Mouse (Mus musculus) MEL (cell line): ENCODE results near the gene Sc5d. TPM values are rescaled to one million over a fixed set of nuclear protein-coding genes. Genes with fewer than 3 reads are reported as not detected.

Experiments used
- DNase-seq: peaks from one replicate; pipeline ENCODE4 v3.0.0; 2011; ENCODE audit warnings: low read depth, low spot score
- H3K27ac ChIP-seq: 2 replicates; pipeline ENCODE4 v1.5.1; 2012; ENCODE audit warnings: low read depth, mild to moderate bottlenecking, control low read depth, low read length, moderate library complexity; ENCODE audit not compliant: control insufficient read depth
- H3K27me3 ChIP-seq, 2 experiments: fragments of 150-350 bp in 1 of 2; sonication (generic) in 1 of 2; 2 replicates each; pipeline ENCODE4 v1.6.1; 2012; ENCODE audit warnings: low read length in 2 of 2, mild to moderate bottlenecking in 2 of 2, improper control_type of control experiment in 1 of 2, moderate library complexity in 1 of 2; ENCODE audit not compliant: insufficient read depth in 2 of 2, control insufficient read depth in 1 of 2
- H3K36me3 ChIP-seq, 2 experiments: 2 replicates each; pipeline ENCODE4 v1.6.1; 2012 to 2014; ENCODE audit warnings: low read length in 2 of 2, improper control_type of control experiment in 1 of 2, inconsistent platforms in 1 of 2, mild to moderate bottlenecking in 1 of 2; ENCODE audit not compliant: insufficient read depth in 2 of 2, control insufficient read depth in 1 of 2
- H3K4me1 ChIP-seq, 2 experiments: fragments of 150-350 bp in 1 of 2; sonication (generic) in 1 of 2; 2 replicates each; pipeline ENCODE4 v1.6.1; 2012; ENCODE audit warnings: low read length in 2 of 2, improper control_type of control experiment in 1 of 2, mild to moderate bottlenecking in 1 of 2; ENCODE audit not compliant: insufficient read depth in 2 of 2, control insufficient read depth in 1 of 2
- H3K4me3 ChIP-seq, 2 experiments: fragments of 150-350 bp in 1 of 2; sonication (generic) in 1 of 2; 2 replicates each; pipeline ENCODE4 v1.5.1; 2012; ENCODE audit warnings: low read depth in 2 of 2, low read length in 2 of 2, mild to moderate bottlenecking in 2 of 2, moderate library complexity in 2 of 2, control low read depth in 1 of 2, improper control_type of control experiment in 1 of 2; ENCODE audit not compliant: control insufficient read depth in 1 of 2, insufficient read depth in 1 of 2
- H3K79me2 ChIP-seq: 2 replicates; pipeline ENCODE4 v1.6.1; 2012; ENCODE audit warnings: mild to moderate bottlenecking, low read length, moderate library complexity; ENCODE audit not compliant: control insufficient read depth, poor library complexity, insufficient read depth
- H3K9ac ChIP-seq: 2 replicates; pipeline ENCODE4 v1.6.1; 2012; ENCODE audit warnings: low read depth, mild to moderate bottlenecking, control low read depth, low read length, moderate library complexity; ENCODE audit not compliant: control insufficient read depth, poor library complexity, severe bottlenecking
- H3K9me3 ChIP-seq: fragments of 150-350 bp; sonication (generic); replicated peaks from 2 replicates; pipeline ENCODE4 v1.6.1; 2012; ENCODE audit warnings: mild to moderate bottlenecking, low read length, improper control_type of control experiment, moderate library complexity; ENCODE audit not compliant: insufficient read depth
- CHD1 ChIP-seq: IDR thresholded peaks from 2 replicates; pipeline ENCODE4 v1.6.1; 2012; ENCODE audit warnings: low read depth, mild to moderate bottlenecking, inconsistent platforms, low read length, improper control_type of control experiment
- E2F4 ChIP-seq: IDR thresholded peaks from 2 replicates; pipeline ENCODE4 v1.6.1; 2011; ENCODE audit warnings: low read depth, low read length, improper control_type of control experiment, borderline replicate concordance
- ELF1 ChIP-seq: IDR thresholded peaks from 2 replicates; pipeline ENCODE4 v1.6.1; 2014; ENCODE audit warnings: low read depth, mild to moderate bottlenecking, inconsistent platforms, low read length, improper control_type of control experiment, moderate library complexity
- ETS1 ChIP-seq: IDR thresholded peaks from 2 replicates; pipeline ENCODE4 v1.6.1; 2012; ENCODE audit warnings: low read depth, mild to moderate bottlenecking, inconsistent platforms, low read length, improper control_type of control experiment, moderate library complexity
- GABPA ChIP-seq: IDR thresholded peaks from 2 replicates; pipeline ENCODE4 v1.6.1; 2012; ENCODE audit warnings: low read depth, mild to moderate bottlenecking, inconsistent platforms, low read length, improper control_type of control experiment, moderate library complexity
- MAFK ChIP-seq: IDR thresholded peaks from 2 replicates; pipeline ENCODE4 v1.6.1; 2011; ENCODE audit warnings: low read depth, mild to moderate bottlenecking, low read length, improper control_type of control experiment, borderline replicate concordance
- MAX ChIP-seq: IDR thresholded peaks from 2 replicates; pipeline ENCODE4 v1.6.1; 2011; ENCODE audit warnings: low read length, improper control_type of control experiment
- NELFE ChIP-seq: IDR thresholded peaks from 2 replicates; pipeline ENCODE4 v1.6.1; 2011; ENCODE audit warnings: low read depth, low read length, improper control_type of control experiment
- POLR2A ChIP-seq, 2 experiments: IDR thresholded peaks; 2 replicates each; pipeline ENCODE4 v1.6.1; 2011 to 2012; ENCODE audit warnings: low read length in 2 of 2, mild to moderate bottlenecking in 2 of 2, control low read depth in 1 of 2, improper control_type of control experiment in 1 of 2, low read depth in 1 of 2, moderate library complexity in 1 of 2; ENCODE audit not compliant: control insufficient read depth in 1 of 2, insufficient read depth in 1 of 2, poor library complexity in 1 of 2
- POLR2AphosphoS2 ChIP-seq: IDR thresholded peaks from 2 replicates; pipeline ENCODE4 v1.6.1; 2011; ENCODE audit warnings: low read length, improper control_type of control experiment
- SIN3A ChIP-seq: IDR thresholded peaks from 2 replicates; pipeline ENCODE4 v1.6.1; 2012; ENCODE audit warnings: low read length, improper control_type of control experiment, inconsistent platforms
- TBP ChIP-seq: IDR thresholded peaks from 2 replicates; pipeline ENCODE4 v1.8.0; 2011; ENCODE audit warnings: low read depth, low read length, improper control_type of control experiment
- TCF12 ChIP-seq: IDR thresholded peaks from 2 replicates; pipeline ENCODE4 v1.6.1; 2014; ENCODE audit warnings: low read depth, mild to moderate bottlenecking, inconsistent platforms, low read length, improper control_type of control experiment, moderate library complexity
- UBTF ChIP-seq: IDR thresholded peaks from 2 replicates; pipeline ENCODE4 v1.6.1; 2012; ENCODE audit warnings: low read depth, mild to moderate bottlenecking, inconsistent platforms, low read length, improper control_type of control experiment, moderate library complexity, borderline replicate concordance; ENCODE audit not compliant: insufficient read depth
- USF1 ChIP-seq: IDR thresholded peaks from 2 replicates; pipeline ENCODE4 v1.6.1; 2014; ENCODE audit warnings: low read depth, mild to moderate bottlenecking, inconsistent platforms, low read length, improper control_type of control experiment, moderate library complexity
- polyA plus RNA-seq, 2 experiments: library from polyadenylated mRNA; stranded (reverse) in 1 of 2; unstranded in 1 of 2; fragments of >175 nt in 1 of 2; fragments of >200 nt in 1 of 2; gene quantifications; 2 replicates each; pipeline versions ENCODE4 v1.2.1 to v1.2.4; 2012; ENCODE audit warnings: low replicate concordance in 2 of 2, low read depth in 1 of 2; ENCODE audit not compliant: insufficient read length in 2 of 2, insufficient read depth in 1 of 2, missing spikeins in 1 of 2
- total RNA-seq: library from RNA; depleted of rRNA; stranded (reverse); fragments of 300-350 nt; gene quantifications from 2 replicates; pipeline ENCODE4 v1.2.3, GENCODE M21; 2012

Gene Sc5d
- total and polyA plus RNA-seq, 3 experiments = 17.9 to 24.2 TPM; not detected in 1

GRCm38 (mm10) chr9:42272690-42273089 is 8.6 kb upstream of the Sc5d start (continued):
- no peak for TF ChIP-seq GABPA
- TF ChIP-seq, all 39 proteins: peak for 0

- Histone ChIP-seq H3K9ac (no peak overlapping the region), H3K79me2 (no peaks in the 10 kb centered on the region), H3K27ac (no peak overlapping the region), H3K36me3 (no peaks in the 10 kb centered on the region), H3K4me1 (no peaks in the 10 kb centered on the region), H3K27me3 (peaks cover 0 to 2% of the 10 kb centered on the region in 2 experiments; a peak in 3 of 4 replicates), H3K9me3 (no peaks in the 10 kb centered on the region), H3K4me3 (no peak overlapping the region)
- no peak for TF ChIP-seq TBP
- TF ChIP-seq TCF12 = no peak
- TF ChIP-seq CHD1 = no peak
- TF ChIP-seq SIN3A = no peak
- no peak for TF ChIP-seq UBTF
- no peak for TF ChIP-seq MAFK
- TF ChIP-seq POLR2AphosphoS2 = no peak
- no peak for TF ChIP-seq ETS1
- no peak for TF ChIP-seq POLR2A (IDR thresholded peaks at IDR 0.05; ENCODE audit: control insufficient read depth in 1 of 2, insufficient read depth in 1 of 2, low read depth in 1 of 2, low read length in 2 of 2, poor library complexity in 1 of 2)
- no peak for TF ChIP-seq MAX
- no peak for TF ChIP-seq E2F4
- DNase-seq = no peak
These were observed 7.4 kb upstream of the Sc5d start for GRCm38 (mm10) chr9:42271456-42271855.

- Histone ChIP-seq H3K4me3 (no peak overlapping the region), H3K4me1 (no peaks in the 10 kb centered on the region), H3K27ac (no peak overlapping the region), H3K9me3 (no peaks in the 10 kb centered on the region)
- DNase-seq = no peak
- TF ChIP-seq E2F4 (no peak), USF1 (no peak), ELF1 (no peak), GABPA (no peak), NELFE (no peak)
- TF ChIP-seq, all 39 proteins: peak for 0
- Histone ChIP-seq H3K79me2 (no peaks in the 10 kb centered on the region), H3K9ac (no peak overlapping the region), H3K36me3 (no peaks in the 10 kb centered on the region), H3K27me3 (peaks cover 0 to 2% of the 10 kb centered on the region in 2 experiments; a peak in 3 of 4 replicates)
These were observed 6.6 kb upstream of the Sc5d start for GRCm38 (mm10) chr9:42270617-42271016.
